Mouse (Mus musculus): ENCODE measurements at regions not wholly inside any gene's neighbourhood (a gene's known extent, or its start where the extent isn't known, plus 50 kb on each side); places are given as distances from the start of the nearest gene placed in this dataset.

- H3K27ac ChIP-seq, result no peak overlapping the region
- H3K9me3 ChIP-seq, result no peaks in the 10 kb centered on the region
- WGBS, result 64% methylated on average over 1 of the region's 1 CpGs
- no peak overlapping the region for H3K4me3 ChIP-seq (replicated peaks)
- H3K36me3 ChIP-seq, result no peaks in the 10 kb centered on the region
- H3K9ac ChIP-seq, result no peak overlapping the region
- no peaks in the 10 kb centered on the region for H3K4me1 ChIP-seq
- H3K27me3 ChIP-seq (replicated peaks), result no peaks in the 10 kb centered on the region
- no peak overlapping the region for H3K4me2 ChIP-seq
- ATAC-seq (ENCODE audit: insufficient read depth, low FRiP score, low read depth), result no peak
These were observed 1195.3 kb upstream of the Cited2 start for GRCm38 (mm10) chr10:16527693-16528092.

- H3K4me3 ChIP-seq (replicated peaks), result no peak overlapping the region
- no peak overlapping the region for H3K9ac ChIP-seq
- H3K27me3 ChIP-seq (replicated peaks), result no peaks in the 10 kb centered on the region
- H3K4me1 ChIP-seq, result no peaks in the 10 kb centered on the region
- ATAC-seq (ENCODE audit: insufficient read depth, low FRiP score, low read depth), result no peak
- 31% methylated on average over 3 of the region's 3 CpGs for WGBS
- H3K9me3 ChIP-seq, result no peaks in the 10 kb centered on the region
- no peak overlapping the region for H3K4me2 ChIP-seq
- no peak overlapping the region for H3K27ac ChIP-seq
- H3K36me3 ChIP-seq, result no peaks in the 10 kb centered on the region
These were observed 1185.4 kb upstream of the Cited2 start for GRCm38 (mm10) chr10:16537660-16538059.

DNA sequence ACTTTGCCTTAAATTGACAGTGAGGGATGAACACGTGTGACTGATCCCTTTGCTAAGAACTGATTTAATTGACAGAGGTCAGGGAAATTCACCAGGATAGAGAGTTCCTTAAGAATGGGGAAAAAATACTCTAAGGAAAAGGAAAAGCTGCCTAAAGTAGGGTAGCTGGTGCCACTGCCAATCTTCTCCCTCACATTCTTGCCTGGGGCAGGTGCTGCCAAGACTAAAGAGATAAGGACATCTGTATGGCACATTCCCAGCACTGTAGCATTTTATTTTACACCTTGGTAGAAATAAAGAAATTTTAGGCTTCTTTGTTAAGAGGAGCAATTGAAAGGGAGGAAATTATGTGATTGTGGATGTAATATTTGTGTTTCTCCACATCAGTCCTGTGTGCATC lies 1184.6 kb upstream of the Cited2 start:
- H3K27ac ChIP-seq, result no peak overlapping the region
- WGBS, result 51% methylated on average over 1 of the region's 1 CpGs
- no peaks in the 10 kb centered on the region for H3K27me3 ChIP-seq (replicated peaks)

GRCm38 (mm10) chr10:16545445-16545844 lies 1177.6 kb upstream of the Cited2 start:
- no peak; the same call in 1 of the 2 replicates for ATAC-seq (ENCODE audit: insufficient read depth, low FRiP score, low read depth)
- H3K4me2 ChIP-seq, result no peak overlapping the region
- H3K36me3 ChIP-seq, result no peaks in the 10 kb centered on the region
- H3K27me3 ChIP-seq (replicated peaks), result no peaks in the 10 kb centered on the region
- no peak overlapping the region for H3K9ac ChIP-seq
- no peak overlapping the region for H3K4me3 ChIP-seq (replicated peaks)
- peak overlapping the region; percentile 3; the same call in 1 of the 2 replicates for H3K27ac ChIP-seq
- H3K4me1 ChIP-seq, result no peaks in the 10 kb centered on the region
- WGBS, result 8% methylated on average over 1 of the region's 1 CpGs
- no peaks in the 10 kb centered on the region for H3K9me3 ChIP-seq

More for the DNA sequence above, 1184.6 kb upstream of the Cited2 start:
- Histone ChIP-seq H3K36me3 (no peaks in the 10 kb centered on the region), H3K4me1 (no peaks in the 10 kb centered on the region), H3K4me2 (no peak overlapping the region), H3K9ac (no peak overlapping the region), H3K4me3 (replicated peaks) (no peak overlapping the region), H3K9me3 (no peaks in the 10 kb centered on the region)
- no peak for ATAC-seq (ENCODE audit: insufficient read depth, low FRiP score, low read depth)

DNA sequence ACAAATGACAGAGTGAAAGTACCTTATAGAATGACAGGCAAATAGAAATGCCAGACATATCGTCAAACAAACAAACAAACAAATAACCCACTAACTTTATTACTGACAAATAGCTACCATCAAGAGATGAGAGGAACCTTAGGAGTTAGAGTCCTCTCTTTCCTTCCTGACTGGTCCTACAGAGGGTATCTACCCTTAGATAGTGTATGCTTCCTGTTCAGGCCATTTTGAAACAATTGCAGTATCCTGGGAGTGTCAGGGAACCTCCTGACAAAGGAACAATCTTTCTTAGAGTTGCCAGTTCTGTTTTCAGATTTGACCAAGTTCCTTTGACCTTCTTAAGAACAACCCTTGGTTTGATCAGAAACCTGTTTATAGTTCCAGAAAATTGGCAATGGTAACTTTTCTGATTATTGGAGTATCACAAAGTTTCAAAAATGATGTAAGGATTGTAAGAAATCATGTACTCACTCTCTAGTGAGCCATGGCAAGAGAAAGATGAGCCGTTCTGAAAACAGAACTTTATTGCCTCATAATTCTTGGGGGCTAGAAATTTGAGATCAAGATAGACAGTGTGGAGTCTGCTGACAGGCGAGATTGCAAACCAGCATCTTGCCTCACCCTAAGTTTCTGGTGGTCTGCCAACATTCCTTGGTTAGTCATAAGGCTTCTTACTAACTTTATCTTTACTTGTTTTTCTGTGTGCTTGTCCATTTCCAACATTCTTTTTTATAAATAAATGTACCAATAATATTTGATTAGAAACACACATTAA lies 1170.0 kb upstream of the Cited2 start:
- Histone ChIP-seq H3K27ac (no peak overlapping the region), H3K27me3 (replicated peaks) (no peaks in the 10 kb centered on the region), H3K4me3 (replicated peaks) (no peak overlapping the region), H3K4me1 (no peaks in the 10 kb centered on the region), H3K36me3 (no peaks in the 10 kb centered on the region), H3K9ac (no peak overlapping the region), H3K4me2 (no peak overlapping the region), H3K9me3 (no peaks in the 10 kb centered on the region)
- 65% methylated on average over 3 of the region's 3 CpGs for WGBS
- ATAC-seq (ENCODE audit: insufficient read depth, low FRiP score, low read depth), result no peak

DNA sequence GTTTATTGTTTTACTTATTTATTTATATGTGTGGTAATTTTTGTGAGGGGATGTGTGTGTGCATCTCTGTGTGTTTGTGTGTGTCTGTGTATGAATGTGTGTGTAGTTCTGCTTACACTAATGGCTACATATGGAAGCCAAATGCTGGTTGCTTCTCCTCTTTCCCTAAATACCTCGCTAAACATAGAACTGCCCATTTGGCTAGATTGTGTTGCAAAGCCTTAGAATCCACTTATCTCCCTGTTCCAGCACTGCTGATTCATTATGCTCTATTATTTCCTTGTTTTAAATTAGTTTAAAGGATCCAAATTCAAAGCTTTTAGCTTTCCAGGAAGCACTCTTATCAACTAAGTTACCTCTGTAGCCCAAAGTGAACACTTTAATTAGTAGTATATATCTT lies 1148.5 kb upstream of the Cited2 start:
- no peak for ATAC-seq (ENCODE audit: insufficient read depth, low FRiP score, low read depth)
- H3K4me2 ChIP-seq, result no peak overlapping the region
- WGBS, result 83% methylated on average over 1 of the region's 1 CpGs
- H3K4me3 ChIP-seq (replicated peaks), result no peak overlapping the region
- H3K27me3 ChIP-seq (replicated peaks), result no peaks in the 10 kb centered on the region
- no peaks in the 10 kb centered on the region for H3K36me3 ChIP-seq
- H3K27ac ChIP-seq, result no peak overlapping the region
- no peaks in the 10 kb centered on the region for H3K4me1 ChIP-seq
- no peak overlapping the region for H3K9ac ChIP-seq
- H3K9me3 ChIP-seq, result no peaks in the 10 kb centered on the region

DNA sequence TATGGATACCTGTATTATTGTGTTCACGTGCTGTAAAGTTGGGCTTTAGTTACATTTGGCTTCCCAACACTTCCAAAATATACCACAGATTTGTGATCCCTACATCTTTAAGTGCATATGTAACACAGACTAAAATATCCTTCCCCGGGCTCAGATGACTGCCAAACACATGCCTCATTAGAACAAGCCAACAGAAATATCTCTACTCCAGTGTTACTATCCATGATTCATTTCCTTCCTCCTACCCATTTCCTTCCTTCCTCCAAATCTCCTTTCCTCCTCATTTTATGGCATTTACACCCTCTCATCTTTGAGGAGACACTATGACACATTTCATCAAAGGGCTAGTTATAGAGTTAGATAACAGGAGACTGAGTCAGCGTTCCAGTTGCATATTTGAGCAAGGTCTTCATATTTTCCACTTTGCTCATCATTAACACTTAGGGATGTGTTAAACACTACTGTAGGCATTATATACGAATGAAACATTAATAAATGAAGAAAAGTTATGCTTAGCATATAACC lies 1144.4 kb upstream of the Cited2 start:
- Histone ChIP-seq H3K9me3 (no peaks in the 10 kb centered on the region), H3K27ac (no peak overlapping the region), H3K36me3 (no peaks in the 10 kb centered on the region), H3K27me3 (replicated peaks) (no peaks in the 10 kb centered on the region), H3K9ac (no peak overlapping the region), H3K4me3 (replicated peaks) (no peak overlapping the region), H3K4me1 (no peaks in the 10 kb centered on the region), H3K4me2 (no peak overlapping the region)
- WGBS, result 80% methylated on average over 4 of the region's 4 CpGs
- no peak for ATAC-seq (ENCODE audit: insufficient read depth, low FRiP score, low read depth)

GRCm38 (mm10) chr10:16580200-16580599 lies 1142.8 kb upstream of the Cited2 start:
- no peaks in the 10 kb centered on the region for H3K9me3 ChIP-seq
- no peaks in the 10 kb centered on the region for H3K4me1 ChIP-seq
- H3K27me3 ChIP-seq (replicated peaks), result no peaks in the 10 kb centered on the region
- H3K27ac ChIP-seq, result no peak overlapping the region
- ATAC-seq (ENCODE audit: insufficient read depth, low FRiP score, low read depth), result no peak
- H3K36me3 ChIP-seq, result no peaks in the 10 kb centered on the region
- H3K9ac ChIP-seq, result no peak overlapping the region
- H3K4me3 ChIP-seq (replicated peaks), result no peak overlapping the region
- no peak overlapping the region for H3K4me2 ChIP-seq
- 86% methylated on average over 3 of the region's 3 CpGs for WGBS

DNA sequence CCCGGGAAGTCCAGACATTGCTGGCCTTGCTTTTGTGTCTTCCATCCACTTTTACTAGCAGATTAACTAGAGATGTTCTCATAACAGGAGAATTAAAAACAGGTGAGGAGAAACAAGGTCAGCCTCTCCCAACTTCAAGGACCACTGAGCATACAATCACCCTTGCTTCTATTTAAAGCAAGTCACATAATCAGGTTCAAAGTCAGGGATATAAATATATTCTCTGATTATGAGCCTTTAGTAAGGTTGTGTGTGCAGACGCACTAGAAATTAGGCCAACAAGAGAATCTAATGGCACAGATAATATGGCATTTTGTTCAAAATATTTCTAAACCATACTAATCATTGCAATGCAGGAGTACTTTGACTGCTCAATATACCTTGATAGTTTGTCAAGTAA lies 1134.2 kb upstream of the Cited2 start:
- Histone ChIP-seq H3K36me3 (no peaks in the 10 kb centered on the region), H3K4me3 (replicated peaks) (no peak overlapping the region), H3K4me2 (no peak overlapping the region), H3K27ac (no peak overlapping the region), H3K27me3 (replicated peaks) (no peaks in the 10 kb centered on the region), H3K9me3 (no peaks in the 10 kb centered on the region), H3K9ac (no peak overlapping the region), H3K4me1 (no peaks in the 10 kb centered on the region)
- ATAC-seq (ENCODE audit: insufficient read depth, low FRiP score, low read depth), result no peak
- 86% methylated on average over 2 of the region's 2 CpGs for WGBS

DNA sequence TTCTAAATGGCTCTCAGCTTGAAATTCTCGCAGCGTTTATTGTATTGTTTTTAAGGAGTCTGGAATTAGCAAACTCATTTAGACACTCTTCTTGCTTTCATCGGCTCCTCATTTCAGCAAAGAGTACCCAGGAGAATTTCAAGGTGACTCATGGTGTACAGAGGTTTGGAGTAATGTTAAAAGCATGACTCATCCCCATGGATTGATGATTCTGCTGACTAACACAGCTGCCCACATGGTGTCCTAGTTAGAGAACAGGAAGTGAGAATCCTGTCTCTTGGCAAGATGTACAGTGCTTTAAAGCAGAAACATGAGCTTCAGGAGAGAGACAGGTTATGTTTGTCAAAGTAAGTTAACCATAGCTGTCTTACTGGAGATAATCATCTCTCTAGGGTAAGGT lies 1133.6 kb upstream of the Cited2 start:
- H3K9me3 ChIP-seq, result no peaks in the 10 kb centered on the region
- no peak overlapping the region for H3K4me3 ChIP-seq (replicated peaks)
- no peak overlapping the region for H3K4me2 ChIP-seq
- H3K4me1 ChIP-seq, result no peaks in the 10 kb centered on the region
- H3K36me3 ChIP-seq, result no peaks in the 10 kb centered on the region
- no peak overlapping the region for H3K27ac ChIP-seq
- no peak; the same call in 1 of the 2 replicates for ATAC-seq (ENCODE audit: insufficient read depth, low FRiP score, low read depth)
- H3K9ac ChIP-seq, result no peak overlapping the region
- H3K27me3 ChIP-seq (replicated peaks), result no peaks in the 10 kb centered on the region
- 59% methylated on average over 3 of the region's 3 CpGs for WGBS

DNA sequence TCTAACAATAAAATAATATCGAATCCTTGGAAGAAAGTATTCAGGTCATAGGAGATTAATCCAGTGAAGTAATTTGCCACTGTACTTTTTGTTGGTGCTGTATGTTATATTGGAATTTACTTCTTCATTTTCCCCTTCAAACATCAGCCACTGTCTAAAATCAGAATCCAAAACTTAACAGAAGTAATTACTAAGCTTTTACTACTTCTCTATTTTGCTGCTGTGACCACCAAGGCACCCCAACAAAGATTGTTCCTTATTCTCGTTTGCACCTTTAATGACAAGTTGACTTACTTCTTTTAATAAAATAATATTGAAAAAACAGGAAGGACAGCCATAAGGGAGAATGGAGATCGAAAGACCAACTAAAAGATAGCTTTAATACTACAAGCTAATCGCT lies 1130.1 kb upstream of the Cited2 start:
- Histone ChIP-seq H3K27me3 (replicated peaks) (no peaks in the 10 kb centered on the region), H3K36me3 (no peaks in the 10 kb centered on the region), H3K4me2 (no peak overlapping the region), H3K9me3 (no peaks in the 10 kb centered on the region), H3K9ac (no peak overlapping the region), H3K4me3 (replicated peaks) (no peak overlapping the region), H3K27ac (no peak overlapping the region), H3K4me1 (no peaks in the 10 kb centered on the region)
- WGBS, result 89% methylated on average over 4 of the region's 4 CpGs
- ATAC-seq (ENCODE audit: insufficient read depth, low FRiP score, low read depth), result no peak

GRCm38 (mm10) chr10:16600041-16600440 lies 1123.0 kb upstream of the Cited2 start:
- Histone ChIP-seq H3K4me1 (no peaks in the 10 kb centered on the region), H3K27ac (no peak overlapping the region), H3K27me3 (replicated peaks) (no peaks in the 10 kb centered on the region), H3K36me3 (no peaks in the 10 kb centered on the region), H3K9ac (no peak overlapping the region), H3K4me3 (replicated peaks) (no peak overlapping the region), H3K9me3 (no peaks in the 10 kb centered on the region), H3K4me2 (no peak overlapping the region)
- no peak for ATAC-seq (ENCODE audit: insufficient read depth, low FRiP score, low read depth)
- 87% methylated on average over 1 of the region's 1 CpGs for WGBS

Data from stomach, embryonic 15.5 days (tissue).